Mouse (Mus musculus) ES-CJ7 (cell line): ENCODE measurements at regions not wholly inside any gene's neighbourhood (a gene's known extent, or its start where the extent isn't known, plus 50 kb on each side); places are given as distances from the start of the nearest gene placed in this dataset.

ENCODE experiments used
- DNase-seq: peaks from one replicate; pipeline ENCODE4 v3.0.0; 2011; ENCODE audit warnings: low read depth, low spot score

DNA sequence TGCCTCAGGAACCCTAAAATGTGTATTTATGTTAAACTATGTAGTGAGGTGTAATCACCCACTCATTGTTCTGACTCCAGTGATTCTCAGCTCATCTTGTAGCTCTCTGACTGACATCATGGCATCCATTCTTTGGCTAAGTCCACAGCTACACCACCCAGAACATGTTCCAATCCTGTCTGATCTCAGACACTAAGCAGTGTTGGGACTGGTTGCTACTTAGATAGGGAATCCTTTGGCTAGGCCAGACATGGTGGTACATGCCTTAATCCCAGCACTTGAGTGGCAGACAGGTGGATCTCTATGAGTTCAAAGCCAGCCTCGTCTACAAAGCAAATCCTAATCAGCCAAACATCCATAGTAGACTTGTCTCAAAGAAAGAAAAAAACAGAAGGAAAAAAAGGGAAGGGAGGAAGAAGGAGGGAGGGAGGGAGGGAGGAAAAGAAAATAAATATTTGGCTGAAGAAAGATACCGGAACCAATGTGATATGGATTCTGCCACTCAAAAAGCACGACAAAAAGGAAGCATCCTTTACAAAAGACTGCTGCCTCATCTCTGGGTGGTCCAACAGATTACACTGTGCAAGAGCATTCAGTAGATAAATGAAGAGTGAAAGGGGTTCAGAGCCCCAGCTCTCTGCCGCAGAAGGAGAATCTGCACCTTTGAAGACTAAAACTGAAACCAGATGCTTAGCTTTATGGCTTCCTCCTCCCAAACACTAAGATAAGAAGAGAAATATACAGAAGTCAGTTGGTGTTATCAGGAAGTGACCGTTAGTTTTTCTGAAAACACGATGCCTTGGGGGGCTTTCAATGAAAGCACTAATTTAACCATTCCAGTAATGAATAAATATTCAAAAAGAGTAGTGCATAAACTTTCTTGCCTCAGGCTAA lies 51.5 kb upstream of the Med13 start:
- DNase-seq = no peak

- peak; percentile 19 for DNase-seq
Observed at GRCm38 (mm10) chr11:86409580-86409947, 52.2 kb upstream of the Med13 start.

DNA sequence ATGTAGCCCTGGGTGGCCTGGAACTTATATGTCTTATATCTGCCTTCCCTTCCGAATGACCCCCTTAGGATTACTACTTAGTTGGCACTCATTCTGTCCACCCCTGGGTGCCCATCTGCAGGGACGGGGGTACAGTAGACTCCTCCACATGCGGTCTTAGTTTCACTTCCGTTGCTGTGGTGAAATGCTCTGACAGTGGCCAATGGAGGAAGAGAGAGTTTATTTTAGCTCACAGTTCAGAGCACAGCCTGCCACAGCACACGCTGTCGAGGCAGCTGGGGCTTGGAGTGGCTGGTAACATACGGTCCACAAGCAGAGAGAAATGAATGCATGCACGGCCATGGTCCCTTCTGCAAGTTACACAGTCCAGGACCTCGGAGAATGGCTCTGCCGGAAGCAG lies 53.1 kb upstream of the Med13 start:
- no peak for DNase-seq

- no peak for DNase-seq
Observed at GRCm38 (mm10) chr11:86412772-86413390, 55.5 kb upstream of the Med13 start.

DNA sequence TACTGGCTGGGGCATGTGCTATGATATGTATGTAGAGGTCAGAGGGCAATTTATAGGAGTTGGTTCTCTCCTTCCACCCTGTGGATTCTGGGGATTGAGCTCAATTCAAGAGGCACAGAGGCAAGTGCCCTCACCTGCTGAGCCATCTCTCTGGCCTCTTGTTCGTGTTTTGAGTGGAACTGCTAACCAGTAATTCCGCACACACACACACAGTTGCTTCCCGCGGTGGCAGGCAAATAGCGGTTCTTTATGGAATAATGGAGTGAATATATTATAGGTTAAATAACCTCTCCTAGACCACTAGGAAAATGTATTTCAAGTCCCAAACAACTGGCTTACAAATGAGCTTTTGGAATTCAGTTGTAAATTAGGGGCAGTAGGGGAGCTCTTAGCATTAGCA lies 59.1 kb upstream of the Med13 start:
- DNase-seq = no peak

GRCm38 (mm10) chr11:86417164-86417563 lies 59.8 kb upstream of the Med13 start:
- DNase-seq = no peak

- no peak for DNase-seq
Observed at GRCm38 (mm10) chr11:86419810-86420483, 62.5 kb upstream of the Med13 start.

DNA sequence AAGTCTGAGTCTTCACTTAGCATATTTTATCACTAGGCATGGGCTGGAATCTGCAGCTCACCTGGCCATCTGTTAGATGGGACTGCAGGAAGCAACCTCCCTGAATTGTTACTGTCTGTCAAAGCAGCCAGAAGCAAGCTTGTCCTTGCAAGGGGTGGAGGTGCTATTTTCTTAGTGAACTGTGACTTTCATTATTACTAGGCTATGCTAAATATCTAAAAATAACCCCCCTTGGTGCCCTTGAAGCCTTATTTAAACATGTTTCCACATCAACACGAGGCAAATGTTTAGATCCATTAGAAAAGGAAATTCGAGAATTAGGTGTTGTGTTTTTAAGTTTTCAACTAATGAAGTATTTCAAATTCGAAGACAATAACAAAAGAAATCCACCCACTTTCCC lies 55.5 kb upstream of the Rnft1 start:
- no peak for DNase-seq

GRCm38 (mm10) chr11:86430287-86430686 lies 54.2 kb upstream of the Rnft1 start:
- no peak for DNase-seq

GRCm38 (mm10) chr11:86431550-86431949 lies 52.9 kb upstream of the Rnft1 start:
- DNase-seq = no peak

DNA sequence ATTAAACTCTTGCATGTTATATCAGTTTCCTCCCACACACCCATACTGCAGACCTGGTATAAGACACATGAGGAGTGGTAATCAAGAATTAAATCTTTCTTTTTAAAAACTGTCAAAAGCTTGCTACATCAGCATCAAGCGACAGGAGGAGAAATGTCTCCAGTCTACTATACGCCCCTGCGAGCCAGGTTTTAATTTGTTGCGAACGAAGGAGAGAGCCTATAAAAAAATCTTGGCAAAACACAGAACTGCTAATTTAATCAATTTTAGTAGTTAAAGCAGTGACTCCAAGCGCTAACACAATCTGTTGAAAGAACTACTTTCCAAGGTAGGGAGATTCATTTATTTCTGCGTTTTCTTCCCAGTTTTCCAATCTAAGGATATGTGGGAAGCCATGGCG lies 50.4 kb upstream of the Rnft1 start:
- DNase-seq = no peak
